Comparison of ENCODE assay signal across 13 mouse cellular contexts in the genomic region with DNA sequence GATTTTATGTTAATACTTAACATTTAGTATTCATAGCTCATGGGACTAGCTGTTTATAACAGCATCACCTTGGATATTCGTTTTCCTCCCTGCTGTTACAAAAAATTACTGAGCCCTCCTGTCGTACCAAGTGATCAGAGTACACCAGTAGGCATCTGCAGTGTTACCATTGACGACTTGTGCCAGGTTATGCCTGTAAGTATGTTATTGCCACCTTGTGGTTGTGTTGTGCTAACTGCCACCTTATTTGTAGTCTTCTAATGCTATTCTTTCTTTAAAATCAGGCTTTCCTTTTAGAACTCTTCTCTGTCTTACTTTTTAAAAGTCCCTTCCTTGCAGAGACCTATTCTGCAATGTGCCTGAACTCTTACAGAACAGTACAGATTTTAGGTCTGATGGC. TPM values are rescaled to one million over a fixed set of nuclear protein-coding genes. Genes with fewer than 3 reads are reported as not detected.
DNase-seq lines count a peak whose midpoint lies in the region; ATAC-seq lines count a peak whose summit lies in the region.
"Had no signal": no experiment of that assay in that cellular context is flagged by ENCODE, and none has a peak within 500 bp of the region (broad histone marks: within the 10 kb centered on the region; RNA-seq: fewer than 3 reads in every experiment).

No protein-coding gene starts in this region.

- WGBS in embryonic facial prominence, embryonic 14.5 days: 46% methylated on average over 3 of the region's 3 CpGs
- 57% methylated on average over 3 of the region's 3 CpGs for WGBS in embryonic facial prominence, embryonic 10.5 days

- H3K4me3 ChIP-seq in embryonic facial prominence, embryonic 14.5 days (ENCODE audit: low read depth, low read length): no peak overlapping the region
- H3K4me3 ChIP-seq in embryonic facial prominence, embryonic 10.5 days: no peak overlapping the region
- H3K4me3 ChIP-seq: forebrain, embryonic 15.5 days; liver, embryonic 13.5 days; midbrain, embryonic 13.5 days had no signal

- H3K27ac ChIP-seq in embryonic facial prominence, embryonic 14.5 days (replicated peaks; ENCODE audit: low read depth, low read length): no peak overlapping the region
- H3K27ac ChIP-seq in embryonic facial prominence, embryonic 10.5 days (replicated peaks): no peak overlapping the region
- H3K27ac ChIP-seq: forebrain, embryonic 15.5 days; midbrain, embryonic 13.5 days had no signal

- H3K4me2 ChIP-seq in embryonic facial prominence, embryonic 14.5 days (ENCODE audit: low read depth, low read length): no peak overlapping the region
- H3K4me2 ChIP-seq: forebrain, embryonic 15.5 days; liver, embryonic 13.5 days; midbrain, embryonic 13.5 days had no signal

- no peaks in the 10 kb centered on the region for H3K36me3 ChIP-seq in embryonic facial prominence, embryonic 14.5 days (ENCODE audit: control insufficient read depth, insufficient read depth, low read length)
- no peaks in the 10 kb centered on the region for H3K36me3 ChIP-seq in embryonic facial prominence, embryonic 10.5 days (replicated peaks)
- H3K36me3 ChIP-seq: liver, embryonic 13.5 days; midbrain, embryonic 13.5 days had no signal

- peak; percentile 17 for DNase-seq in embryonic facial prominence, embryonic 14.5 days (ENCODE audit: low spot score)
- no peak for DNase-seq in embryonic facial prominence, embryonic 10.5 days (ENCODE audit: low spot score)
- peak; percentile 15 for DNase-seq in layer of hippocampus, adult 9-10 months (ENCODE audit: low spot score)
- DNase-seq in layer of hippocampus, postnatal 25 days (ENCODE audit: extremely low spot score in 1 of 2, low spot score in 1 of 2): no peak
- DNase-seq in CD4-positive helper T cell, adult 2 months (ENCODE audit: low read depth, low spot score): peak; percentile 24
- peak; percentile 29 for DNase-seq in induced T-regulatory cell, adult 2 months (ENCODE audit: low read depth)
- no peak for DNase-seq in c-Kit-positive CD71-positive TER-119-positive erythroid progenitor cells, embryonic 14.5 days (ENCODE audit: low spot score)
- DNase-seq in spleen, postnatal 36 days (ENCODE audit: low spot score in 2 of 2): no peak
- DNase-seq: adrenal gland, postnatal 14 days; liver, embryonic 13.5 days had no signal

- H3K9ac ChIP-seq in embryonic facial prominence, embryonic 14.5 days (ENCODE audit: low read depth, low read length): no peak overlapping the region
- H3K9ac ChIP-seq: forebrain, embryonic 15.5 days; liver, embryonic 13.5 days; midbrain, embryonic 13.5 days had no signal

- no peak for ATAC-seq in embryonic facial prominence, embryonic 14.5 days (ENCODE audit: low read depth)
- ATAC-seq: forebrain, embryonic 15.5 days; hindbrain, embryonic 16.5 days; midbrain, embryonic 13.5 days had no signal

- H3K4me1 ChIP-seq in embryonic facial prominence, embryonic 14.5 days (ENCODE audit: control insufficient read depth, insufficient read depth, low read length): no peaks in the 10 kb centered on the region
- H3K4me1 ChIP-seq in embryonic facial prominence, embryonic 10.5 days: no peaks in the 10 kb centered on the region
- H3K4me1 ChIP-seq: forebrain, embryonic 15.5 days; midbrain, embryonic 13.5 days had no signal

- no peaks in the 10 kb centered on the region for H3K27me3 ChIP-seq in embryonic facial prominence, embryonic 14.5 days (replicated peaks; ENCODE audit: control insufficient read depth, insufficient read depth, low read length)
- no peaks in the 10 kb centered on the region for H3K27me3 ChIP-seq in embryonic facial prominence, embryonic 10.5 days (replicated peaks; ENCODE audit: low read depth, poor library complexity, severe bottlenecking)
- H3K27me3 ChIP-seq: forebrain, embryonic 15.5 days; liver, embryonic 13.5 days; midbrain, embryonic 13.5 days had no signal

- H3K9me3 ChIP-seq in embryonic facial prominence, embryonic 14.5 days (ENCODE audit: control insufficient read depth, low read length): no peaks in the 10 kb centered on the region
- H3K9me3 ChIP-seq in embryonic facial prominence, embryonic 10.5 days: no peaks in the 10 kb centered on the region
- H3K9me3 ChIP-seq: forebrain, embryonic 15.5 days; liver, embryonic 13.5 days; midbrain, embryonic 13.5 days had no signal

RNA-seq across cellular contexts. Expression of gene Hectd2, which starts 54.8 kb away (rescaled TPM):
- polyA plus RNA-seq in embryonic facial prominence, embryonic 14.5 days (2014; fragmentation: Nextera tagmentation; extraction: Ambion mirVana): 4.3 and 4.9 TPM in 2 replicates
- 2.2 and 2.3 TPM in 2 replicates for polyA plus RNA-seq in embryonic facial prominence, embryonic 10.5 days (2016; fragmentation: Nextera tagmentation; extraction: Ambion mirVana)
- 10 to 100 TPM; 31.3 to 45.2 TPM for total RNA-seq in layer of hippocampus, postnatal 25 days (2021)

Comparison
In these comparisons a context has a peak if more than half of its experiments do, and no peak if none do; other contexts are left out.
1. DNase-seq: peak in embryonic facial prominence, embryonic 14.5 days (single experiment), layer of hippocampus, adult 9-10 months (single experiment), CD4-positive helper T cell, adult 2 months (single experiment) and induced T-regulatory cell, adult 2 months (single experiment); none in embryonic facial prominence, embryonic 10.5 days (single experiment), layer of hippocampus, postnatal 25 days (0 of 2), c-Kit-positive CD71-positive TER-119-positive erythroid progenitor cells, embryonic 14.5 days (single experiment) and spleen, postnatal 36 days (0 of 2).